Mouse (Mus musculus) adipocyte (in vitro differentiated cells): Measurements from ENCODE around the gene Nr6a1.

Experiments
- DNase-seq: peaks from one replicate; pipeline ENCODE4 v3.0.0-alpha.2; 2016; ENCODE audit warnings: low spot score

Gene Nr6a1

GRCm38 (mm10) chr2:38927115-38927979, at the start of gene Nr6a1:
Gene Nr6a1, minus strand, starts transcription at chr2:38927688.
- DNase-seq = peak; percentile 88

GRCm38 (mm10) chr2:38975941-38976805, 48.7 kb upstream of the Nr6a1 start:
- no peak for DNase-seq

DNA sequence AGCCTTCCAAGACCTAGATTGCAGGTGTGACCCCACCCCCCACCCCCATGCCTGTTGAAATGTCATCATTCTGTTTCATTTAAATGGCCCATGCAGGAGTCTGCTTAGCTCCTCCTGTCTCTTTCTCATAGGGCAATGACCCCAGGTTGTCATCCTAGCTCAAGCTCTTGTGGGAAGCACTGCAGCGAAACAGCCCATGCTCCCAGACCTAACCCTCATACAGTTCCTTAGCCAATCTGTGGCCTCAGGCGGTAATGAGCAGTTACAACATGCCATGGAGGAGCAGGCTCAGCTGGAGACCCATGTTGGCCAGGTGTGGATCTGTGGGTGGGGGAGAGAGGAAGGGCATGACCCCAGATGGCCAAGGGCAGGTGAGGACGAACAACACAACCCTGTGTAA, 47.7 kb upstream of the Nr6a1 start:
- no peak for DNase-seq

DNA sequence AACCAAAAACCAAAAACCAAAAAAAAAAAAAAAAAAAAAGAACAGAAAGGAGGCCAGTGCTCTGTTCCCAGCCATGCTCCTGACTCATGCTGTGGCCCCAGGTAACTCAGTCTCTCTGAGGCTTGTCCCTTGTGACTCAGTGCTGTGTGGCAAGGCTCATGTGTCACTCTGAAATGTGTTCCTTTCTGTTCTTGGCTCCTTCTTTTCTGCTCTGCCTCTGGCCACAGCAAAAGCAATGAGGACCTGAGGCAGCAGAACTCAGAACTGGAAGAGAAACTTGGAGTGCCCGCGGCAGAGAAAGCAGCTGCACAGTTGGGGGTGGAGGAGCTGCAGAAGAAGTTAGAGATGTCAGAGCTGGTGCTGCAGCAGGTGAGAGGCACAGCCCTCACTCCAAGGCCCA, 46.7 kb upstream of the Nr6a1 start:
- DNase-seq = peak; percentile 55

GRCm38 (mm10) chr2:38973701-38974100, 46.2 kb upstream of the Nr6a1 start:
- DNase-seq = no peak

- peak; percentile 42 for DNase-seq
Measured at GRCm38 (mm10) chr2:38973223-38973622, 45.7 kb upstream of the Nr6a1 start.

- DNase-seq = no peak
Measured at GRCm38 (mm10) chr2:38970057-38970456, 42.6 kb upstream of the Nr6a1 start.

GRCm38 (mm10) chr2:38969650-38970049, 42.2 kb upstream of the Nr6a1 start:
- DNase-seq = no peak

DNA sequence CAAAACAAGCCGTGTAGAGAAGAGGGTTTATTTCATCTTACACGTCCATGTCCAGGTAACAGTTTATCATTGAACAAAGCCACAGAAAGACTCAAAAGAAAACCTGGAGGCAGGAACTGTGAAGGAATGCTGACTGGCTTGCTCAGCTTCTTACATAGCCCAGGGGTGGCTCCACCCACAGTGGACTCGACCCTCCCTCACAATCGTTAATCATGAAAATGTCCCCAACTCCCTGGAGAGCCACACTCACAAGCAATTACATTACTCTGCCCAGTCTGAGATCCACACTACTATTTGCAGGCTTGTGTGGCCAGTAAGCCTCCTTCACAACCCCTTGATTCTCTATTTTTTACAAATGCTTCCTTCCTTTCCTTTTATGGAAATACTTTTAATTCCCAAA, 36.7 kb upstream of the Nr6a1 start:
- peak; percentile 52 for DNase-seq

- no peak for DNase-seq
Measured at GRCm38 (mm10) chr2:38957671-38958223, 30.3 kb upstream of the Nr6a1 start.

DNA sequence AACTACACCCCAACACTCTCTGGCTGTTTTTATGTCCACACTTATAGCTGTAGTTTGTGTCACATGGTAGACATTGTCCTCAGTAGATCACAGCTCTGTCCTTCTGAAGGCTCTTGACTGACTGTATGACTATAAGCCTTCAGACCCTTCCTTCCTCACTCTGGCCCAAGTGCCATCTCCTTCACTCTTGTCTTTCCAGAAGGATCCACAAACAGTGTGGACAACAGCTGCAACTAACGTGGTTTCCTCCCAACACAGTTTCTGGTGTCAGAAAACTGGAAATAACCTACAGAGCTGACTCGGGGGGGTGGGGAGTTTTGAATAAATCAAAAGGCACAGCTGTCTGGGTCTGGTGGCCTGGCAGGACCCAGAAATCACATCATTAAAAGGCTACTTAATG, 28.6 kb upstream of the Nr6a1 start:
- no peak for DNase-seq

- DNase-seq = peak; percentile 99
Measured at GRCm38 (mm10) chr2:38953152-38953883, 25.8 kb upstream of the Nr6a1 start.

- DNase-seq = peak; percentile 99
Measured at GRCm38 (mm10) chr2:38950281-38950719, 22.8 kb upstream of the Nr6a1 start.

GRCm38 (mm10) chr2:38947566-38947965, 20.1 kb upstream of the Nr6a1 start:
- no peak for DNase-seq

- DNase-seq = peak; percentile 93
Measured at GRCm38 (mm10) chr2:38944460-38945161, 17.1 kb upstream of the Nr6a1 start.

DNA sequence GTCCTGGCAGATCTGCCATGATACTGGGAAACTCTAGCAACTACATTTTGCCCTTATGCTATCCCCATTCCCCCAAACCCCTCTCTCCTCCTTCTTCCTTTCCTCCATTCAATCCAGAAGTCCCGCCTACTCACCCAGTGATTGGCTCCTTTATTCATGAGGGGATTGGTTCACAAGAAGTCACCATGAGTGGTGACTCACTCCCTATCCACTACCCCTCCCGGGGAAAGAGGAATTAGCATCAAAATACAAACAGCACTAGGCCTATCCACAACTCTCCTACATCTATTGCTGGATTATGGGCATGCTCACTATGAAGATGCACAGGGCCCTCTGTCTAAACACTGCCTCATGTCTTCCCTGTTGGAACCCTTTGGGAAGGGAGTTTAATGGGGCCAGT, 16.5 kb upstream of the Nr6a1 start:
- peak; percentile 71 for DNase-seq

- peak; percentile 58 for DNase-seq
Measured at GRCm38 (mm10) chr2:38943161-38943560, 15.7 kb upstream of the Nr6a1 start.

GRCm38 (mm10) chr2:38941898-38942297, 14.4 kb upstream of the Nr6a1 start:
- no peak for DNase-seq

GRCm38 (mm10) chr2:38941426-38941825, 13.9 kb upstream of the Nr6a1 start:
- DNase-seq = no peak

GRCm38 (mm10) chr2:38939047-38939446, 11.6 kb upstream of the Nr6a1 start:
- DNase-seq = no peak

- no peak for DNase-seq
Measured at GRCm38 (mm10) chr2:38938007-38938406, 10.5 kb upstream of the Nr6a1 start.
